Mouse (Mus musculus): ENCODE data around the gene Entpd7. TPM values are rescaled to one million over a fixed set of nuclear protein-coding genes. Genes with fewer than 3 reads are reported as not detected.
A peak's percentile ranks its signal among the peaks of the same experiment; 100 is the strongest.

The Entpd7 gene
- polyA plus RNA-seq, 1 experiment from 2014 or later: 6.7 TPM

DNA sequence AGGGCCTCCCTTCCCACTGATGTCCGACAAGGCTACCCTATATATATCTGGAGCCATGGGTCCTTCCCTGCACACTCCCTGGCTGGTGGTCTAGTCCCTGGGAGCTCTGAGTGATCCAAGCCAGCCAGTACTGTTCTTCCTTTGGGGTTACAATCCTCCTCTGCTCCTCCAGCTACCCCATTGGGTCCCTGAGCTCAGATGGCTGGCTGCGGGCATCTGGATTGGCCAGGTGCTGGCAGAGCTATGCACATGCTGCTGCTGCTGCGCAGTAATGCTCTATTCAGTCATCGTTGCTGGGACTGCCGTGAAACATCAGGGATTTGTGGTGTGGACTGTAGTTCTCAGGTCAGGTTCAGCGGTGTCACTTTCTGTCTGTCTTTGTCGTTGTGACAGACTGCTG is 35.3 kb downstream of the Entpd7 start:
- Histone ChIP-seq H3K27ac (ENCODE audit: low read depth, low read length) (no peak overlapping the region), H3K4me2 (ENCODE audit: low read length) (no peak overlapping the region), H3K9me3 (replicated peaks; ENCODE audit: control insufficient read depth, low read length) (no peaks in the 10 kb centered on the region), H3K36me3 (ENCODE audit: control insufficient read depth, insufficient read depth, low read length) (peaks cover 69% of the 10 kb centered on the region), H3K4me3 (ENCODE audit: low read depth, low read length) (no peak overlapping the region), H3K9ac (ENCODE audit: low read length) (no peak overlapping the region), H3K27me3 (replicated peaks; ENCODE audit: control insufficient read depth, insufficient read depth, low read length) (no peaks in the 10 kb centered on the region), H3K4me1 (ENCODE audit: control insufficient read depth, insufficient read depth, low read length) (no peaks in the 10 kb centered on the region)
- 87% methylated on average over 7 of the region's 7 CpGs for WGBS
- DNase-seq (ENCODE audit: low spot score) (no peak), ATAC-seq (no peak)

GRCm38 (mm10) chr19:43726510-43727146 is 37.2 kb downstream of the Entpd7 start:
- no peaks in the 10 kb centered on the region for H3K27me3 ChIP-seq (replicated peaks; ENCODE audit: control insufficient read depth, insufficient read depth, low read length)
- H3K27ac ChIP-seq (ENCODE audit: low read depth, low read length): no peak overlapping the region
- DNase-seq (ENCODE audit: low spot score) (no peak), ATAC-seq (no peak)
- 56% methylated on average over 15 of the region's 15 CpGs for WGBS
- H3K4me1 ChIP-seq (ENCODE audit: control insufficient read depth, insufficient read depth, low read length): no peaks in the 10 kb centered on the region
- peaks cover 67% of the 10 kb centered on the region for H3K36me3 ChIP-seq (ENCODE audit: control insufficient read depth, insufficient read depth, low read length)
- no peak overlapping the region for H3K4me2 ChIP-seq (ENCODE audit: low read length)
- no peaks in the 10 kb centered on the region for H3K9me3 ChIP-seq (replicated peaks; ENCODE audit: control insufficient read depth, low read length)
- no peak overlapping the region for H3K9ac ChIP-seq (ENCODE audit: low read length)
- H3K4me3 ChIP-seq (ENCODE audit: low read depth, low read length): no peak overlapping the region

DNA sequence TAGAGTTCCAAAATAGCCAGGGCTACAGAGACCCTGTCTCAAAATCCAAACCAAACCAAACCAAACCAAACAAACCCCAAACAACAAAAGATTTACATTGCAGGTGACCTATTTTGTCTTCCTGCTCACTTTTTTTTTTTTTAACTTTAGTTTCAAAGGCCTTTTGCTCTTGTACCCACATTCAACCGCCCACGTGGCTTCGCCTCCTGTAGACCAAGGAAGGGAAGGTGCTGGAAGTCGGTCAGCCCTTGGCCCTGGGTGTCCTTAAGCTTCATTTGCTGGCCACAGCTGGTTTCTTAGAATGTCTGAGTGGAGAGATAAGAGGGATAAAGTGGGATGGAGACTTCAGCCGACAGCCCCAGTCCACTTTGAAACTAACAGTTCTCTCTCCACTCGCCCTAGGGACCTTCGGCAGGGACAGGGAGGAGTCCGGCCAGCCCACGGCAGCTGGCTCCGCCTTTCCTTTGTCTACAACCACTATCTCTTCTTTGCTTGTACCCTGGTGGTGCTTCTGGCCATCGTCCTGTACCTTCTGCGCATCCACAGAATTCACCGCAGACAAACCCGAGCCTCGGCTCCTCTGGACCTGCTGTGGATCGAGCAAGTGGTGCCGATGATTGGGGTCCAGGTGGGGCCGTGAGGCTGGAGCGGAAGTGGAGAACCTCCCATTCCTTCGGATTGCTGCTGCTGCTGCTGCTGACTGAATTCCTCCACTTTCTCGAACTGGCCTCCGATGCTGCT is 40.0 kb downstream of the Entpd7 start:
- WGBS: 49% methylated on average over 22 of the region's 22 CpGs
- Histone ChIP-seq H3K4me2 (ENCODE audit: low read length) (peak overlapping the region; percentile 39), H3K4me1 (ENCODE audit: control insufficient read depth, insufficient read depth, low read length) (no peaks in the 10 kb centered on the region), H3K9ac (ENCODE audit: low read length) (peak overlapping the region; percentile 18; the same call in 1 of the 2 replicates), H3K4me3 (ENCODE audit: low read depth, low read length) (no peak overlapping the region), H3K27me3 (replicated peaks; ENCODE audit: control insufficient read depth, insufficient read depth, low read length) (no peaks in the 10 kb centered on the region), H3K36me3 (ENCODE audit: control insufficient read depth, insufficient read depth, low read length) (peaks cover 58% of the 10 kb centered on the region), H3K9me3 (replicated peaks; ENCODE audit: control insufficient read depth, low read length) (no peaks in the 10 kb centered on the region), H3K27ac (ENCODE audit: low read depth, low read length) (no peak overlapping the region)
- no peak for DNase-seq (ENCODE audit: low spot score)
- ATAC-seq: no peak

GRCm38 (mm10) chr19:43730037-43730428 is 40.6 kb downstream of the Entpd7 start:
- Histone ChIP-seq H3K27me3 (replicated peaks; ENCODE audit: control insufficient read depth, insufficient read depth, low read length) (no peaks in the 10 kb centered on the region), H3K4me3 (ENCODE audit: low read depth, low read length) (no peak overlapping the region), H3K9ac (ENCODE audit: low read length) (peak overlapping the region; percentile 18; the same call in 1 of the 2 replicates), H3K36me3 (ENCODE audit: control insufficient read depth, insufficient read depth, low read length) (peaks cover 62% of the 10 kb centered on the region), H3K27ac (ENCODE audit: low read depth, low read length) (no peak overlapping the region), H3K4me2 (ENCODE audit: low read length) (peak overlapping the region; percentile 39), H3K4me1 (ENCODE audit: control insufficient read depth, insufficient read depth, low read length) (no peaks in the 10 kb centered on the region), H3K9me3 (replicated peaks; ENCODE audit: control insufficient read depth, low read length) (no peaks in the 10 kb centered on the region)
- ATAC-seq: no peak
- DNase-seq (ENCODE audit: low spot score): no peak
- WGBS: 38% methylated on average over 8 of the region's 8 CpGs

GRCm38 (mm10) chr19:43731157-43731556 is 41.7 kb downstream of the Entpd7 start:
- H3K27ac ChIP-seq (ENCODE audit: low read depth, low read length): no peak overlapping the region
- H3K9me3 ChIP-seq (replicated peaks; ENCODE audit: control insufficient read depth, low read length): no peaks in the 10 kb centered on the region
- ATAC-seq (no peak), DNase-seq (ENCODE audit: low spot score) (no peak)
- WGBS: 71% methylated on average over 7 of the region's 7 CpGs
- H3K4me1 ChIP-seq (ENCODE audit: control insufficient read depth, insufficient read depth, low read length): no peaks in the 10 kb centered on the region
- no peak overlapping the region for H3K4me3 ChIP-seq (ENCODE audit: low read depth, low read length)
- peaks cover 60% of the 10 kb centered on the region for H3K36me3 ChIP-seq (ENCODE audit: control insufficient read depth, insufficient read depth, low read length)
- no peak overlapping the region for H3K9ac ChIP-seq (ENCODE audit: low read length)
- H3K27me3 ChIP-seq (replicated peaks; ENCODE audit: control insufficient read depth, insufficient read depth, low read length): no peaks in the 10 kb centered on the region
- no peak overlapping the region for H3K4me2 ChIP-seq (ENCODE audit: low read length)

DNA sequence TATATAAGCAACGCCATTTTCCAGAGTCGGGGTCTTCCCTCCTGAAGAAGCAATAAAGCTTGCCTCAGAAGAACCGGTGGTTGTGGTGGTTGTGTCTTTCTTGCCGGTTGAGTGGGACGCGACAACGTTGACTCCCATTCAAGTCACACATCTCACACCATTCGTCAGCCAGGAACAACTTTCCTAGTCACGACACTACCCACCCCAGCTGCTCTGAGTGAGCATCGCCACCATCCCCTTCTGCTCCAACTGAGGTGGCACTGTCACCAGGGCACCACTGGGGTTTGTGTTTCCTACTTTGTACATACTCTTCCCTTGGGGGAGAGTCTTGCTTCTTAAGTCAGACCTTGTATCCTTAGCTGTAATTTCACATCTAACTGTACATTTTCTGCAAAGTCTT is 48.9 kb downstream of the Entpd7 start:
- H3K9ac ChIP-seq (ENCODE audit: low read length): no peak overlapping the region
- H3K36me3 ChIP-seq (ENCODE audit: control insufficient read depth, insufficient read depth, low read length): peaks cover 91% of the 10 kb centered on the region
- WGBS: 97% methylated on average over 10 of the region's 10 CpGs

DNA sequence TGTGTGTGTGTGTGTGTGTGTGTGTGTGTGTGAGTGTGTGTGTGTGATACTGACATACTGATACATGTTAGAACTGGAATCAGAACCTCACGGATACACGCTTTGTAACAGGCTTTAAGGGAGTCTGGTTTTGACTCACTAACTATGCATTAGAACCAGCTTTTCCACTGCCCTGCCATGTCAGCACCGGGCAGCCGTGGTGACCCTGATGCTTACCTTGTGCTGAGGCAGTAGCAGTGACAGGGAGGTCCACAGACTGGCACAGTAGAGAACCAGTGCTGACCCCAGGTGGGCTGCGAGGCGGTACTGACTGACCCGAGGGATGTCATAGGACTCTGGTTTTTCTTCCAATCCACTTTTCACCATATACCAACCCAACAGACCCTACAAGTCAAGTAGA is 53.9 kb downstream of the Entpd7 start:
- no peak overlapping the region for H3K9ac ChIP-seq (ENCODE audit: low read length)
- WGBS: 95% methylated on average over 7 of the region's 7 CpGs
- DNase-seq (ENCODE audit: low spot score): no peak
- H3K4me3 ChIP-seq (ENCODE audit: low read depth, low read length): no peak overlapping the region
- ATAC-seq: no peak
- no peaks in the 10 kb centered on the region for H3K9me3 ChIP-seq (replicated peaks; ENCODE audit: control insufficient read depth, low read length)
- no peaks in the 10 kb centered on the region for H3K27me3 ChIP-seq (replicated peaks; ENCODE audit: control insufficient read depth, insufficient read depth, low read length)
- H3K27ac ChIP-seq (ENCODE audit: low read depth, low read length): no peak overlapping the region
- H3K4me1 ChIP-seq (ENCODE audit: control insufficient read depth, insufficient read depth, low read length): no peaks in the 10 kb centered on the region
- H3K4me2 ChIP-seq (ENCODE audit: low read length): no peak overlapping the region
- H3K36me3 ChIP-seq (ENCODE audit: control insufficient read depth, insufficient read depth, low read length): peaks cover 91% of the 10 kb centered on the region

More for the DNA sequence above, 48.9 kb downstream of the Entpd7 start:
- no peak for ATAC-seq
- no peaks in the 10 kb centered on the region for H3K9me3 ChIP-seq (replicated peaks; ENCODE audit: control insufficient read depth, low read length)
- no peak overlapping the region for H3K4me3 ChIP-seq (ENCODE audit: low read depth, low read length)
- H3K27ac ChIP-seq (ENCODE audit: low read depth, low read length): no peak overlapping the region
- DNase-seq (ENCODE audit: low spot score): no peak
- H3K4me1 ChIP-seq (ENCODE audit: control insufficient read depth, insufficient read depth, low read length): no peaks in the 10 kb centered on the region
- no peaks in the 10 kb centered on the region for H3K27me3 ChIP-seq (replicated peaks; ENCODE audit: control insufficient read depth, insufficient read depth, low read length)
- no peak overlapping the region for H3K4me2 ChIP-seq (ENCODE audit: low read length)

GRCm38 (mm10) chr19:43745740-43746139 is 56.3 kb downstream of the Entpd7 start:
- Histone ChIP-seq H3K27me3 (replicated peaks; ENCODE audit: control insufficient read depth, insufficient read depth, low read length) (no peaks in the 10 kb centered on the region), H3K9me3 (replicated peaks; ENCODE audit: control insufficient read depth, low read length) (no peaks in the 10 kb centered on the region), H3K4me2 (ENCODE audit: low read length) (no peak overlapping the region), H3K27ac (ENCODE audit: low read depth, low read length) (no peak overlapping the region), H3K36me3 (ENCODE audit: control insufficient read depth, insufficient read depth, low read length) (peaks cover 89% of the 10 kb centered on the region), H3K4me3 (ENCODE audit: low read depth, low read length) (no peak overlapping the region), H3K4me1 (ENCODE audit: control insufficient read depth, insufficient read depth, low read length) (no peaks in the 10 kb centered on the region), H3K9ac (ENCODE audit: low read length) (no peak overlapping the region)
- no peak for DNase-seq (ENCODE audit: low spot score)
- whole genome bisulfite sequencing: over 99% methylated on average over 3 of the region's 3 CpGs
- no peak for ATAC-seq

GRCm38 (mm10) chr19:43747877-43748276 is 58.4 kb downstream of the Entpd7 start:
- Histone ChIP-seq H3K4me3 (ENCODE audit: low read depth, low read length) (no peak overlapping the region), H3K4me2 (ENCODE audit: low read length) (no peak overlapping the region), H3K9ac (ENCODE audit: low read length) (no peak overlapping the region), H3K36me3 (ENCODE audit: control insufficient read depth, insufficient read depth, low read length) (peaks cover 73% of the 10 kb centered on the region), H3K27ac (ENCODE audit: low read depth, low read length) (no peak overlapping the region), H3K9me3 (replicated peaks; ENCODE audit: control insufficient read depth, low read length) (no peaks in the 10 kb centered on the region), H3K4me1 (ENCODE audit: control insufficient read depth, insufficient read depth, low read length) (no peaks in the 10 kb centered on the region), H3K27me3 (replicated peaks; ENCODE audit: control insufficient read depth, insufficient read depth, low read length) (no peaks in the 10 kb centered on the region)
- ATAC-seq (no peak), DNase-seq (ENCODE audit: low spot score) (no peak)
- WGBS: 92% methylated on average over 4 of the region's 4 CpGs

All from forebrain, embryonic 14.5 days (tissue).